ENCODE assay signal across 10 mouse cellular contexts in genomic region chr5:107272252-107273028, GRCm38 (mm10). TPM values are rescaled to one million over a fixed set of nuclear protein-coding genes. Genes with fewer than 3 reads are reported as not detected.
DNase-seq lines count a peak whose midpoint lies in the region; ATAC-seq and TF ChIP-seq lines count a peak whose summit lies in the region.
"Had no signal": no experiment of that assay in that cellular context is flagged by ENCODE, and none has a peak within 500 bp of the region (broad histone marks: within the 10 kb centered on the region; RNA-seq: fewer than 3 reads in every experiment).

No protein-coding gene starts in this region.

- no peak for TF ChIP-seq EP300 in stomach, postnatal 0 days (optimal IDR thresholded peaks at IDR 0.05)

- H3K4me3 ChIP-seq in stomach, postnatal 0 days (ENCODE audit: low read depth, low read length): no peak overlapping the region
- H3K4me3 ChIP-seq: hindbrain, embryonic 13.5 days had no signal

- peak overlapping the region; percentile 56 for H3K27ac ChIP-seq in stomach, postnatal 0 days (replicated peaks)
- H3K27ac ChIP-seq: hindbrain, embryonic 13.5 days had no signal

- ATAC-seq in stomach, postnatal 0 days (ENCODE audit: low FRiP score, low TSS enrichment): peak; percentile 38; the same call in 1 of the 2 replicates

- no peaks in the 10 kb centered on the region for H3K36me3 ChIP-seq in stomach, postnatal 0 days (ENCODE audit: control insufficient read depth, insufficient read depth, low read length)
- H3K36me3 ChIP-seq: hindbrain, embryonic 13.5 days had no signal

- no peak overlapping the region for H3K9ac ChIP-seq in stomach, postnatal 0 days (ENCODE audit: low read length)
- H3K9ac ChIP-seq: hindbrain, embryonic 13.5 days had no signal

- peak; percentile 5 for DNase-seq in adrenal gland, adult 2 months
- no peak for DNase-seq in adrenal gland, postnatal 25 days
- peak; percentile 55 to 67 for DNase-seq in lung, adult 18-20 months
- DNase-seq in lung, postnatal 10 days: no peak
- peak; percentile 32 to 64 for DNase-seq in kidney, postnatal 25 days
- DNase-seq in stomach, postnatal 0 days (ENCODE audit: low spot score): peak; percentile 38
- no peak for DNase-seq in embryo, embryonic 10.5 days (ENCODE audit: low spot score)
- DNase-seq in natural killer cell, adult 2 months (ENCODE audit: low spot score in 2 of 2): no peak

- WGBS in stomach, postnatal 0 days: 27% methylated on average over 11 of the region's 11 CpGs

- peaks cover 6% of the 10 kb centered on the region; the same call in 1 of the 2 replicates for H3K4me1 ChIP-seq in stomach, postnatal 0 days (replicated peaks; ENCODE audit: control insufficient read depth, insufficient read depth)

- no peak for TF ChIP-seq CTCF in stomach, postnatal 0 days (IDR thresholded peaks at IDR 0.05; ENCODE audit: low read depth)

- H3K9me3 ChIP-seq in stomach, postnatal 0 days (ENCODE audit: control insufficient read depth, low read length): no peaks in the 10 kb centered on the region
- H3K9me3 ChIP-seq: hindbrain, embryonic 13.5 days had no signal

- H3K4me2 ChIP-seq in stomach, postnatal 0 days (replicated peaks; ENCODE audit: low read depth): 0 out of 2 replicates have a peak overlapping the region, but pooled peaks have one; percentile 3
- H3K4me2 ChIP-seq: hindbrain, embryonic 13.5 days had no signal

- no peaks in the 10 kb centered on the region for H3K27me3 ChIP-seq in stomach, postnatal 0 days (ENCODE audit: control insufficient read depth, insufficient read depth, low read length)

RNA-seq across cellular contexts. Expression of gene Tgfbr3, which starts 17.0 kb away (rescaled TPM):
- total RNA-seq in adrenal gland, adult 2 months (2021): 100 to 1,000 TPM; 206 to 233 TPM
- polyA plus RNA-seq in adrenal gland, adult 2 months (2012; rRNA removed): 133 and 171 TPM in 2 replicates
- 192 and 326 TPM in 2 replicates for total RNA-seq in adrenal gland, postnatal 25 days (2021)
- polyA plus RNA-seq in stomach, postnatal 0 days (2015; fragmentation: Nextera tagmentation; extraction: Ambion mirVana): 10.6 and 11.9 TPM in 2 replicates

RNA-seq across cellular contexts. Expression of gene Brdt, which starts 58.5 kb away (rescaled TPM):
- total RNA-seq in adrenal gland, adult 2 months (2021): 1 to 10 TPM; 1.2 to 4.4 TPM
- polyA plus RNA-seq in adrenal gland, adult 2 months (2012; rRNA removed): 1.3 and 1.7 TPM in 2 replicates
- 3.3 and 3.5 TPM in 2 replicates for total RNA-seq in adrenal gland, postnatal 25 days (2021)
- polyA plus RNA-seq in stomach, postnatal 0 days (2015; fragmentation: Nextera tagmentation; extraction: Ambion mirVana): 1.1 and 1.3 TPM in 2 replicates
- total RNA-seq: common myeloid progenitor, adult 5-6 weeks had no signal

Comparison
In these comparisons a context has a peak if more than half of its experiments do, and no peak if none do; other contexts are left out.
1. DNase-seq: peak in adrenal gland, adult 2 months (single experiment), lung, adult 18-20 months (2 of 2), kidney, postnatal 25 days (2 of 2) and stomach, postnatal 0 days (single experiment); none in adrenal gland, postnatal 25 days (single experiment), lung, postnatal 10 days (single experiment), embryo, embryonic 10.5 days (single experiment) and natural killer cell, adult 2 months (0 of 2).